Mouse (Mus musculus) urinary bladder, postnatal 14 days (tissue): Measurements from ENCODE around the gene Fras1.
A peak's percentile ranks its signal among the peaks of the same experiment; 100 is the strongest.

Source experiments
- DNase-seq: peaks from one replicate; pipeline ENCODE4 v3.0.0; 2021; ENCODE audit warnings: low spot score

Gene Fras1

GRCm38 (mm10) chr5:96681085-96681484, 307.3 kb downstream of the Fras1 start:
- no peak for DNase-seq

- DNase-seq: no peak
These were observed 309.0 kb downstream of the Fras1 start for GRCm38 (mm10) chr5:96682777-96683176.

GRCm38 (mm10) chr5:96688885-96689284, 315.1 kb downstream of the Fras1 start:
- no peak for DNase-seq

- no peak for DNase-seq
These were observed 325.2 kb downstream of the Fras1 start for GRCm38 (mm10) chr5:96698972-96699371.

DNA sequence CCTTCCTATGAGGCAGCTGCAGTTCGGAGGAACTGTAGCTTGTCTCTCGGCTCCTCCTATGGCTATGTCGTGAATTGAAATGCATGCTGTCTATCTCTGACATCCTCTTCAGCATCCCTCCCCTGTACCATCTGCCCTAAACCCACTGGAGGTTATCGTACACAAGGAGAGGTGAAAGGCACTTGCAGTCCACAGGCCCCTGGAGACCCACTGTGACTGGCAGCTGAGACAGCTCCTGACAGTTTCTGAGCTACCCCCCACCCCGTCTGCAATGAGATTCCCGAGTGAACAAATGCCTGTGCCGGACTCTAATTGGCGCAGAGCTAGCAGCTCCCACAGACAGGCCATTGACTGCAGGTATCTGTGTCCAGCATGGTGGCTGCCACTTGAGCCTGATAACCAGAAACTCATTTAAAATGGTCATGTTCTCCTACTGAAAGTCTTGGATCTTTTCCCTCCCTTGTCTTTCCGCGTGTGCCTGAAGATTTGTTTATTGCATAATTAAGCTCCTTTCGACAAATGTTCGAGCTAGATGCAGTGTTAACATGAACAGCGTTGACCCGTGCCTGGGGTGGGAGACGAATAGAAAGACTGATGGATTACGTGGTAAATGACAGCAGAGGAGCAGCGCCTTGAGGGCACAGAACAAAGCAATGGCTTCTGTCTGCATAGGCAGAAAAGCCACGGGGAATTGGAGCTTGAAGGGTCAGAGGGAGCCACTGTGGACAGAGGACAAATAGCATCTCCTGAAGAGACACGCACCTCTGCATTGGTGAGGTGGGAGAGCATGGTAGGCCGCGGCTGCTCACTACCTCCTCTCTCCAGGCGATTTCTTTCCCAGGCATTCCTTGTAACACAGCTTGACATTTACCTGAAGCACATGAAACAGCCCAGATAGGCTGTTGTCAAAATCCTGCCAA, 329.2 kb downstream of the Fras1 start:
- no peak for DNase-seq

GRCm38 (mm10) chr5:96708515-96708914, 334.8 kb downstream of the Fras1 start:
- DNase-seq: no peak

DNA sequence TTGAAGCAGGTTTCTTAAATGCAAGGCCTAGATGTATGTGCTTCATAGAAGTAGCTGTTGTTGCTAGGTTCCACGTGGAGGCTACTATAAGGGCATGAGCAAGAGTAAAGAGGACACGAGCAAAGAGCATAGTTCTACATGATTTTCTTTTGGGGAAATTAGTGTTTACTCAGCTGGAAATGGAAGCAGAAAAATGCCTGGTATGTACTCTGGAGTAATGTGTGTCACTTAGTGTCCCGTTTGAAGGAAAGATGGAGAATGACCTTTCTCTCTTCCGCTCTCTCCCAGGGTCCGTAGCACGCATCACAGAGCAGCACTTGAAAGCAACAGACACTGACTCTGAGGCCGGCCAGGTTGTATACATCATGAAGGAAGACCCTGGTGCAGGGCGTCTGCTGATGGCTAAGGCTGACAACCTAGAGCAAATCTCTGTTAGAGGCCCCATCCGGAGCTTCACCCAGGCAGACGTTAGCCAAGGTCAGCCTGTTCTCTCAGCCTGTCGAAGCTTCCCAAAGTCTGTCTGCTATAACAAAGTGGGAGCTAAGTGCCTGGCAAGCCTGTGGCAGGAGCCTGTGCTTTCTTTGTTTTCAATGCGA, 338.4 kb downstream of the Fras1 start:
- DNase-seq: no peak

GRCm38 (mm10) chr5:96712799-96713198, 339.0 kb downstream of the Fras1 start:
- DNase-seq: no peak

- no peak for DNase-seq
These were observed 342.7 kb downstream of the Fras1 start for GRCm38 (mm10) chr5:96716273-96717034.

GRCm38 (mm10) chr5:96717690-96718089, 343.9 kb downstream of the Fras1 start:
- no peak for DNase-seq

DNA sequence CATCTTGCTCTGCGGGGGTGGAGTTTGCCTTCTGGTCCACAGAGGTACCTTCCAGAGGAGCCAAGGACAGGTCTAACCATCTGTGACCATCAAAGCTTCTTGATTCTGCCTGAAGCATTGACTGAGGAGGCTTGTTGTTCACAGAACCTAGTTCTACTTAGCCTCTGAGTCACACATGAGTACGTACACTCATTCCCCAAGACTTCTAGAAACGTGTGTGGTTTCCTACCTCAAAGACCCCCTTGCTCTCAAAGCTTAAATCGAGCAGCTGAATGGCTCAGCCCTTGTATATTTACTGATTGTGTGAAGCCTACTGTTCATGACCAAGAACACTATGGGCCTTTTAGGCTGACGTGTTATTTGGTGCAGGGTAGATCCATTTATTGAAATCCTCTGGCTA, 344.8 kb downstream of the Fras1 start:
- DNase-seq: no peak

- DNase-seq: no peak
These were observed 345.5 kb downstream of the Fras1 start for GRCm38 (mm10) chr5:96719221-96719620.

DNA sequence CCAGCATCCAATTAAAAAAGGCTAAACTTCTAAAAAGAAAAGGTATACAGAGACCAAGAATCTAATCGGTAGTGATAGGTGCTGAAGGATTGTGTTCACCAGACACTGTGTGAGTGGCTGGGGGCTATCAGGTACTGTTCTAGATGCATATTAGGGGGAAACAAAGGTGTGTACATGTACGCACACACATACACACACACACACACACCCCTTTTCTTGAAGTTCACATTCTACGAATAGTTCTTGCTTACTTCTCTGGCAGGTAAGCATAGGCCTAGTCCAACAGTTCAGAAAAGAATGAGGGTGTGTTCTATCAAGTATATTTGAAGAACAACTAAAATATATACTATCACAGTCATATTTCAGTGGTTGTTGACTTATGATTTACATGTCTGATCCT, 348.9 kb downstream of the Fras1 start:
- DNase-seq: no peak

DNA sequence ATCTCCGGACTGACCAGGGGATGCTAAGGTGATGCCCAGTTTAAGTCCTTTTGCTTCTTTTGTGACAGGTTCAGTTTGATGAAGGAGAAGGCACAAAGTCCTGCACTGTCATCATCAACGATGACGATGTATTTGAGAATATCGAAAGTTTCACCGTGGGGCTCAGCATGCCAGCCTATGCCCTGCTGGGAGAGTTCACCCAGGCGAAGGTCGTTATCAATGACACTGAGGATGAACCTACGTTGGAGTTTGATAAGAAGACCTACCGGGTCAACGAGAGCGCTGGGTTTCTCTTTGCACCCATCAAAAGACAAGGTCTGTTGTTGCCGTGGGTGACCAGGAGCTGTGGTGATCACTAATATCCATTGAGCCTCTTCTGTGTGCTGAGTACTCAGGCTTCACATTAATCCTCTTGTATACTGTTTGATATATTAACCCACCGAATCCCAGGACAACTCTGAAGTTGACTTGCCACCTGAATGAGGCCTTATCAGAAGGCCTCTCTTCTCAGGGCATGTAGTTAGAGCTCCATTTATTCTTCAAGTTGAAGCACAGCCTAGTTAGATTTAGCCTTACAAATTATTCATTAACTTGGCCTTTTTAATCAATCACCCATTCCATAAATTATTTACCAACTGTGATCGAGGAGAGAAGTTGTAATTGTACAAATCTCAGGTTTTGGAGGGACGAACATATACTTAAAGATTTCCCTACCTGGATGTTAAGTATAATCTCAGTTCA, 365.6 kb downstream of the Fras1 start:
- no peak for DNase-seq

- DNase-seq: no peak
These were observed 373.6 kb downstream of the Fras1 start for GRCm38 (mm10) chr5:96747195-96747984.

GRCm38 (mm10) chr5:96757615-96758014, 383.9 kb downstream of the Fras1 start:
- DNase-seq: no peak

DNA sequence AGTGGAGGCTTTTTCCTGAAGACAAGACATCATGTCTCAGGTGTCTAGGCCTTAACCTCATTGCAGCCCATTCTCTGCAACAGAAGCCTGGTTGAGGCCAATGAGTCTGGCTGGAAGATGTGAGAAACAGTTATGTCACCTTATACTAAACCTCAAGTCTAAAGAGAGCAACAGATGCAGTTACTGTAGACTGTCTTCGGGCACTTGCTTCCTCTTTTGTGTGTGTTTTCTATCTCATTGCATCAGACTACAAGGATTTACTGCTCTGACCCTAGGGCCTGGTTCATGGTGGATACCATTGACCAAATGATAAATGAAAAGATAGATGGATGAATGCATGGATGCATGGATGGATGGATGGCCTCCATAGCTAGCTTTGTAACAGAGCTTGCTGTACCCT, 388.3 kb downstream of the Fras1 start:
- no peak for DNase-seq

DNA sequence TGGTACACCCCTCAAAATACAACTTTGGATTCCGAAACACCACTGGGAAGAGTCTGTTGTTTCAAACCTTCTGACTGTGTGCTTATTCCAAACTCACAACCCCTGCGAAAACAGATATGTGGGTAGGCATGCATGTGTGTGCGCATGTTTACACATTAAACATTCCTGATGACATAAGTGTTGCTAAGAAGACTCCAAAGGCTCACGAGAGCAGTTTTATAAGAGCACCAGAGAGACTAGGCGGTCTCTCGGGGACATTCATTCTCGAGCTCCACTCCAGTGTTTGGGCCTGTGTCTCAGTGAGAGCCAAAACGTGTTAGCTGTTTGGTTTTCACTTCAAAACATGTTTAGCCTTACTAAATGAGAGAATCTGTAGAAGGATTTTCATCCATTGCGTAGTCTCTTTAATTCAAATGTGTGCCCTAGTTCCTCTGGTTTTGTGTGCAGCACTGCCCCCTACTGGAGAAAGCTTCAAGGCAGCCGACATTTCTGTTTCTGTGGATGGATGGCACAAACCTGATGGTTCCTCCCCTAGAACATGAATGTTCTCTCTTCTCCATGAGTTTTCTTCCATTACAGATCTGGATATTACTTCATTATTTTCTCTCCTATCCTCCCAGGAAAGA, 395.2 kb downstream of the Fras1 start:
- peak; percentile 63 for DNase-seq

GRCm38 (mm10) chr5:96783506-96784288, 409.9 kb downstream of the Fras1 start:
- DNase-seq: no peak

DNA sequence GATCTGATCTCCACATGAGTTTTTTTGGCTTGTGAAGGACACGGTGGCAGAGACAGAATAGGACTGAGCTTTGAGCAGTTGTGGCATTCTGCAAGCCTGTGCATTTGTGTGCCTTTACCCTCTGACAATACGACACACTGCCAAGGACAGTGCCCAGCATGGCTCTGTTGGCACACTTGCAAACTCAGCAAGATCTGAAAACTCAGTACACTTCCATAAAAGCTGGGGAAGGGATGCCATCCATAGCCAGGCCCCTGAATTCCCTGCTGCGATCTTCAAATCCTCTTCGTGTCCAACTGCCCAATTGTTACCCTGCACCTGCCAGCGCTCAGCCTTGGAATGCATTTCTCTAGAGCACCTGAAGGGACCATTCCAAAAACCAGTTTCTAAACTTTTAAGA, 411.3 kb downstream of the Fras1 start:
- no peak for DNase-seq
